Mouse (Mus musculus) erythroid progenitor cell, adult 5-6 weeks (primary cell): ENCODE measurements around the gene 2010003K11Rik. TPM values are rescaled to one million over a fixed set of nuclear protein-coding genes. Genes with fewer than 3 reads are reported as not detected.
A peak's percentile ranks its signal among the peaks of the same experiment; 100 is the strongest.
"Not testable (repeated sequence)": the region's sequence is repeated elsewhere in the genome, so short reads cannot be mapped to it uniquely, and the experiment has no call there.

Experiments
- ATAC-seq: replicated peaks from 2 replicates; pipeline ENCODE4 v1.8.0; 2016; ENCODE audit warnings: moderate number of reproducible peaks, mild to moderate bottlenecking, moderate TSS enrichment, inconsistent platforms; ENCODE audit not compliant: poor library complexity, low FRiP score, severe bottlenecking
- total RNA-seq, 2 experiments: library from RNA; stranded (forward) in 1 of 2; stranded (reverse) in 1 of 2; fragments of 150-400 nt in 1 of 2; fragments of 186-747, 209-891 nt in 1 of 2; gene quantifications; 2 replicates each; pipeline versions ENCODE4 v1.2.3 to v1.2.4; 2015 to 2017; ENCODE audit warnings: low replicate concordance in 2 of 2

2010003K11Rik gene
- total RNA-seq, 2 experiments from 2014 or later = not detected

- no peak for ATAC-seq
Measured at GRCm38 (mm10) chr19:4468363-4468762, 30.0 kb downstream of the 2010003K11Rik start.

DNA sequence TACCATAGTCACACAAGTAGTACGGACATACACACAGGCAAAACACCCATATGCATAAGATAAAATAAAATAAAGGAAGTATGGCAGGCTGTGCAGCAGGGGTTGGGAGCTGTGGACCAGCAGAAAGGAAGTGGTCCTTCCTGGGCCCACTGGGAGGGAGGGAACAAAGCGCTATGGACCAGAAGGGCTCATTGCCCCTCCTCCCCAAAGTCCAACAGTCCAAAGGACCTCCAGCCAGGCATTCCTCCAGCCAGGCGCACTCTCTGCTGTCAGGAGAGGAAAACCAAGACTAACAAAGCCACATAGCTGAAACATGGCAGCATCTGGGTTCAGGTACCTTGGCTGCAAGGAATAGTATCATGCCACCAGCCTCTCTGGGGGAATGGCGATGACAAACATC is 33.7 kb downstream of the 2010003K11Rik start:
- ATAC-seq = no peak

GRCm38 (mm10) chr19:4461981-4462380 is 36.4 kb downstream of the 2010003K11Rik start:
- ATAC-seq = no peak

DNA sequence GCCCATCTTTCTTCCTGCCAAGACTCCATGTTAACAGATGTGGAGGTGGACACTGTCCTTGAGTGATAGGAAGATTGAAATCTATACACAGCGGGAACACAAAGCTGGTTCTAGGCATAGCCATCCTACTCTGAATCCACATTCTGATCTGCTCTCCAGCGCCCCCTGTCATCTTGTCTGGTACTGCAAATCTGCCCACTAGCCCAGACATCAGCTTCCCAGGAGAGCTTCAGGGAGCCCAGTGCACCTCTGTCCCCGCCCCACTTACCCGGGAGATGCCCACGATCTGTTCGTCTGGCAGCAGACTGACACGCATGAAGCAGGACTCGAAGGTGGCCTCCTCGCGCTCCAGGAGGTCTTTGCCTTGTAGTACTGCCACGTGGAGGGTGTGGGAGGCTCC is 42.2 kb downstream of the 2010003K11Rik start:
- ATAC-seq = peak; percentile 81

GRCm38 (mm10) chr19:4455071-4455800 is 43.1 kb downstream of the 2010003K11Rik start:
- no peak for ATAC-seq

- ATAC-seq = not testable (repeated sequence)
Measured at GRCm38 (mm10) chr19:4454040-4454439, 44.3 kb downstream of the 2010003K11Rik start.

DNA sequence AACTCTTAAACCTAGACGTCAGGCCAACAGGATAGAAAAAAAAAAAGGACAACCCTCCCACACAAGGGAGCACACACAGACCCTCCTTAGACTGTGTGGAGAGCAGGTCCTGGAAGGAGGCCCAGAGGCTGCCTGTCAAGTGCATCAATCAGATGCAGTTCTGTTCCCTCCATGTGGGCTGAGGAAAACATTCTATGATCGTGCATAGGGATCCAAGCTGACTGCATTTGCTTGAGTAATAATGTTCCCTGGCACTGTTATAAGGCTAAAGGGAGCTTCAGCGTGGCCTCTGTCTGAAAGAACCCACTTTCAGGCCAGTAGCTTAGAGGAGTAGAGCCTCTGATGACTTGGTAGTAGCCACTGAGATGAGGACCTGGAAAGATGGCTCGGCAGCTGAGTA is 45.9 kb downstream of the 2010003K11Rik start:
- no peak for ATAC-seq

GRCm38 (mm10) chr19:4451965-4452364 is 46.4 kb downstream of the 2010003K11Rik start:
- no peak for ATAC-seq

DNA sequence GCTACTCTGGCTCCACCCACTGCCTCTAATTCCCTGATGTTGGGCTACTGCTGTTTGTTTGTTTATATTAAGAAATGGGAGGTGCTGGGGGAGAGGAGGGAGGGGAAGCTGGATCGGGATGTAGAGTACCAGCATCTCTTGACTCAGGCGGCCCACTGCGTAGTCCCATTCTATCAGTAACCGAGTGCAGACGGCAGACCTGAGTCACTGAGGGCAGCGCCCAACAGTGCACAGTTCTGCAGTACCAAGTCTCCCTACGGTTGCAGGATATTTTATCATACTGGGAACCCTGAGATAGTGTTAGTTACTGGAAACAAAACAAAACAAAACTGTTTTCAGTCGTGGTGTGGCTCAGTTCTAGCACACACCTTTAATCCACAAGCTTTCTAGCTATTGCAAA is 47.3 kb downstream of the 2010003K11Rik start:
- no peak for ATAC-seq

DNA sequence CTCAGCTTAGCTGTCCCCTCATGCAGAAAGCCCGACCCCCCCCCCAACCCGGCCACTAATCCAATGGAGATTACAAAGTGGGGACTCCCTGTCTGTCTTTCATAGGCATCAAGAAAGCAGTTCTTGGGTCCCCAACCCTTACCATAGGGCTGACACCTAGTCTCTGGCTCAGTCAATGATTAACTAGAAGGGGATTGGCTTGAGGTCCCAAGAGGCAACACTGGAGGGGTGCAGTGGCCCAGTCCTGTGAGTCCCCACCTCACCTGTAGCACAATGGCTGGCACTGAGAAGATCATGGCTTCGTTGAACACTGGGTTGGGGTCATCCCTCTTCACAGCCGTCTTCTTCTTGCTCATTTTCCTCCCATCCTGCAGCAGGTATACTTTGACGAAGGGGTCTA is 47.7 kb downstream of the 2010003K11Rik start:
- ATAC-seq = no peak

- ATAC-seq = no peak
Measured at GRCm38 (mm10) chr19:4449230-4449629, 49.2 kb downstream of the 2010003K11Rik start.

GRCm38 (mm10) chr19:4447445-4447844 is 50.9 kb downstream of the 2010003K11Rik start:
- ATAC-seq = 0 out of 2 replicates have a peak, but pooled peaks have one; percentile 22

Other genes with a start within 250 kb of the 2010003K11Rik start
- 2.2 and 16.8 TPM in 2 replicates for gene Ssh3, start 229.4 kb downstream of the 2010003K11Rik start, total RNA-seq (2015; ENCODE audit: low replicate concordance)
- 0.90 and 5.2 TPM in 2 replicates for gene Ssh3, start 229.4 kb downstream of the 2010003K11Rik start, total RNA-seq (2017; ENCODE audit: low replicate concordance)
- 0.72 and 1.3 TPM in 2 replicates for gene Ankrd13d, start 215.4 kb downstream of the 2010003K11Rik start, total RNA-seq (2015; ENCODE audit: low replicate concordance)
- gene Ankrd13d, start 215.4 kb downstream of the 2010003K11Rik start, total RNA-seq (2017; ENCODE audit: low replicate concordance) = 0.39 TPM in 1 of 2 replicates, not detected in the other
- 71.3 and 72.8 TPM in 2 replicates for gene Grk2, start 192.4 kb downstream of the 2010003K11Rik start, total RNA-seq (2015; ENCODE audit: low replicate concordance)
- 40.5 and 47.1 TPM in 2 replicates for gene Grk2, start 192.4 kb downstream of the 2010003K11Rik start, total RNA-seq (2017; ENCODE audit: low replicate concordance)
- 40.7 and 74.2 TPM in 2 replicates for gene Kdm2a, start 100.3 kb downstream of the 2010003K11Rik start, total RNA-seq (2015; ENCODE audit: low replicate concordance)
- 79.4 and 114 TPM in 2 replicates for gene Kdm2a, start 100.3 kb downstream of the 2010003K11Rik start, total RNA-seq (2017; ENCODE audit: low replicate concordance)
- gene Rhod, start 59.2 kb downstream of the 2010003K11Rik start, total RNA-seq (2015; ENCODE audit: low replicate concordance) = not detected in 2 replicates
- not detected in 2 replicates for gene Rhod, start 59.2 kb downstream of the 2010003K11Rik start, total RNA-seq (2017; ENCODE audit: low replicate concordance)
- gene Syt12, start 21.1 kb downstream of the 2010003K11Rik start, total RNA-seq (2015; ENCODE audit: low replicate concordance) = not detected in 2 replicates
- not detected in 2 replicates for gene Syt12, start 21.1 kb downstream of the 2010003K11Rik start, total RNA-seq (2017; ENCODE audit: low replicate concordance)
- 21.6 and 42.8 TPM in 2 replicates for gene Pcx, start 11.9 kb upstream of the 2010003K11Rik start, total RNA-seq (2015; ENCODE audit: low replicate concordance)
- gene Pcx, start 11.9 kb upstream of the 2010003K11Rik start, total RNA-seq (2017; ENCODE audit: low replicate concordance) = 40.8 and 44.3 TPM in 2 replicates
- gene Lrfn4, start 117.1 kb upstream of the 2010003K11Rik start, total RNA-seq (2015; ENCODE audit: low replicate concordance) = not detected in 2 replicates
- not detected in 2 replicates for gene Lrfn4, start 117.1 kb upstream of the 2010003K11Rik start, total RNA-seq (2017; ENCODE audit: low replicate concordance)
- gene Rce1, start 127.1 kb upstream of the 2010003K11Rik start, total RNA-seq (2015; ENCODE audit: low replicate concordance) = 21.6 and 26.4 TPM in 2 replicates
- 6.6 and 13.5 TPM in 2 replicates for gene Rce1, start 127.1 kb upstream of the 2010003K11Rik start, total RNA-seq (2017; ENCODE audit: low replicate concordance)
- gene Gm960, start 200.1 kb upstream of the 2010003K11Rik start, total RNA-seq (2015; ENCODE audit: low replicate concordance) = not detected in 2 replicates
- not detected in 2 replicates for gene Gm960, start 200.1 kb upstream of the 2010003K11Rik start, total RNA-seq (2017; ENCODE audit: low replicate concordance)
- gene Sptbn2, start 212.6 kb upstream of the 2010003K11Rik start, total RNA-seq (2015; ENCODE audit: low replicate concordance) = not detected in 2 replicates
- gene Sptbn2, start 212.6 kb upstream of the 2010003K11Rik start, total RNA-seq (2017; ENCODE audit: low replicate concordance) = not detected in 2 replicates